Mouse (Mus musculus): ENCODE measurements around the gene Slc6a6. TPM values are rescaled to one million over a fixed set of nuclear protein-coding genes. Genes with fewer than 3 reads are reported as not detected.

Gene Slc6a6
- total and polyA plus RNA-seq, 2 experiments from 2014 or later, result 95.3 to 116 TPM

- Histone ChIP-seq H3K36me3 (replicated peaks; ENCODE audit: control insufficient read depth, insufficient read depth, low read length) (no peaks in the 10 kb centered on the region), H3K4me3 (ENCODE audit: low read depth, low read length) (no peak overlapping the region), H3K27me3 (ENCODE audit: control insufficient read depth, insufficient read depth, low read length) (no peaks in the 10 kb centered on the region), H3K9ac (replicated peaks; ENCODE audit: low read depth, low read length) (no peak overlapping the region), H3K4me1 (ENCODE audit: control insufficient read depth, insufficient read depth) (peaks cover 5% of the 10 kb centered on the region; the same call in 1 of the 2 replicates), H3K27ac (ENCODE audit: low read depth) (no peak overlapping the region), H3K9me3 (replicated peaks; ENCODE audit: control insufficient read depth, low read length) (no peaks in the 10 kb centered on the region), H3K4me2 (ENCODE audit: low read depth, low read length) (no peak overlapping the region)
- 65% methylated on average over 6 of the region's 6 CpGs for WGBS
- ATAC-seq (ENCODE audit: insufficient read depth, low read depth) (no peak), DNase-seq (ENCODE audit: low spot score) (no peak)
- TF ChIP-seq CTCF (IDR thresholded peaks at IDR 0.05; ENCODE audit: low read depth), result no peak
Measured at GRCm38 (mm10) chr6:91663616-91664015, 20.2 kb upstream of the Slc6a6 start.

- Histone ChIP-seq H3K36me3 (replicated peaks; ENCODE audit: control insufficient read depth, insufficient read depth, low read length) (no peaks in the 10 kb centered on the region), H3K9ac (replicated peaks; ENCODE audit: low read depth, low read length) (no peak overlapping the region), H3K9me3 (replicated peaks; ENCODE audit: control insufficient read depth, low read length) (no peaks in the 10 kb centered on the region), H3K27me3 (ENCODE audit: control insufficient read depth, insufficient read depth, low read length) (no peaks in the 10 kb centered on the region), H3K4me2 (ENCODE audit: low read depth, low read length) (no peak overlapping the region), H3K4me3 (ENCODE audit: low read depth, low read length) (no peak overlapping the region), H3K4me1 (ENCODE audit: control insufficient read depth, insufficient read depth) (peaks cover 1% of the 10 kb centered on the region; the same call in 1 of the 2 replicates), H3K27ac (ENCODE audit: low read depth) (no peak overlapping the region)
- DNase-seq (ENCODE audit: low spot score) (no peak), ATAC-seq (ENCODE audit: insufficient read depth, low read depth) (no peak)
- TF ChIP-seq EP300 (IDR thresholded peaks at IDR 0.05; ENCODE audit: low read depth) (no peak), CTCF (IDR thresholded peaks at IDR 0.05; ENCODE audit: low read depth) (no peak)
- 86% methylated on average over 6 of the region's 6 CpGs for WGBS
Measured at GRCm38 (mm10) chr6:91665267-91665666, 18.6 kb upstream of the Slc6a6 start.

DNA sequence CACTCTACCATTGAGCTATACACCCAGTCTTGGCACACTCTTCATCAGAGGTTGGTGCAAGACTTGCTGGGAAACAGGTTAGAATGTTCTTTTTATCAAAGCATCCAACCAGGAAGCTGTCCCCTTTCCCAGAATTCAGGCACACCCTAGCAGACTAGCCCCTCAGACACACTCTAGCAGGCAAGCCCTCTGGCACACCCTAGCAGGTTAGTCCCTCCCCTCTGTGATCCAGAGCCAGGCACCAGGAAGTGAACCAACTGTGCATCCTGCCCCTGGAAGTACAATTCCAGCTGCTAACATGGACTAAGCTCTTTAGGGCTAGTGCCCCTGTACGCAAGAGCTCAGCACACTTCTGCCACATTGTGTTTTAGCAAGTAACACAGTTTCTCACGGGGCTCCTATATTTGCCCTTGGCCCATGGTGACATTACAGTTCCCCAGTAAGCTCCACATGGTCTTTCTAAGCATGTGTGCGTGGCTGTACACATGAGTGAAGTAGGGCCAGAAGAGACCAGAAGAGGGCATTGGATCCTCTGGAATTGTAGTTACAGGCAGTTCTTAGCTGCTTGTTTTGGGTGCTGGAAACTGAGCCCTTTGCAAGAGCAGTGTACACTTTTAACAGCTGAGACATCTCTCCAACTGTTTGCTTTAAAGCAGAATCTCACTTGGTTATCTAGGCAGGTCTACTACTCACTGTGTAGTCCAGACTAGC lies 17.7 kb upstream of the Slc6a6 start:
- TF ChIP-seq CTCF (IDR thresholded peaks at IDR 0.05; ENCODE audit: low read depth) (no peak), EP300 (IDR thresholded peaks at IDR 0.05; ENCODE audit: low read depth) (no peak)
- H3K36me3 ChIP-seq (replicated peaks; ENCODE audit: control insufficient read depth, insufficient read depth, low read length), result no peaks in the 10 kb centered on the region
- H3K4me2 ChIP-seq (ENCODE audit: low read depth, low read length), result no peak overlapping the region
- ATAC-seq (ENCODE audit: insufficient read depth, low read depth), result no peak
- H3K9me3 ChIP-seq (replicated peaks; ENCODE audit: control insufficient read depth, low read length), result no peaks in the 10 kb centered on the region
- DNase-seq (ENCODE audit: low spot score), result no peak
- no peak overlapping the region for H3K9ac ChIP-seq (replicated peaks; ENCODE audit: low read depth, low read length)
- no peaks in the 10 kb centered on the region for H3K4me1 ChIP-seq (ENCODE audit: control insufficient read depth, insufficient read depth)
- no peaks in the 10 kb centered on the region for H3K27me3 ChIP-seq (ENCODE audit: control insufficient read depth, insufficient read depth, low read length)
- H3K27ac ChIP-seq (ENCODE audit: low read depth), result no peak overlapping the region
- no peak overlapping the region for H3K4me3 ChIP-seq (ENCODE audit: low read depth, low read length)
- 91% methylated on average over 3 of the region's 3 CpGs for WGBS

- ATAC-seq (ENCODE audit: insufficient read depth, low read depth) (no peak), DNase-seq (ENCODE audit: low spot score) (no peak)
- Histone ChIP-seq H3K4me2 (ENCODE audit: low read depth, low read length) (no peak overlapping the region), H3K36me3 (replicated peaks; ENCODE audit: control insufficient read depth, insufficient read depth, low read length) (no peaks in the 10 kb centered on the region), H3K9ac (replicated peaks; ENCODE audit: low read depth, low read length) (no peak overlapping the region), H3K4me1 (ENCODE audit: control insufficient read depth, insufficient read depth) (no peaks in the 10 kb centered on the region), H3K27me3 (ENCODE audit: control insufficient read depth, insufficient read depth, low read length) (no peaks in the 10 kb centered on the region), H3K27ac (ENCODE audit: low read depth) (no peak overlapping the region), H3K4me3 (ENCODE audit: low read depth, low read length) (no peak overlapping the region), H3K9me3 (replicated peaks; ENCODE audit: control insufficient read depth, low read length) (no peaks in the 10 kb centered on the region)
- WGBS, result 85% methylated on average over 4 of the region's 4 CpGs
- no peak for TF ChIP-seq EP300 (IDR thresholded peaks at IDR 0.05; ENCODE audit: low read depth)
- TF ChIP-seq CTCF (IDR thresholded peaks at IDR 0.05; ENCODE audit: low read depth), result no peak
Measured at GRCm38 (mm10) chr6:91667141-91667540, 16.7 kb upstream of the Slc6a6 start.

GRCm38 (mm10) chr6:91668276-91668675 lies 15.6 kb upstream of the Slc6a6 start:
- Histone ChIP-seq H3K4me1 (ENCODE audit: control insufficient read depth, insufficient read depth) (no peaks in the 10 kb centered on the region), H3K36me3 (replicated peaks; ENCODE audit: control insufficient read depth, insufficient read depth, low read length) (no peaks in the 10 kb centered on the region), H3K27me3 (ENCODE audit: control insufficient read depth, insufficient read depth, low read length) (no peaks in the 10 kb centered on the region), H3K4me3 (ENCODE audit: low read depth, low read length) (no peak overlapping the region), H3K27ac (ENCODE audit: low read depth) (no peak overlapping the region), H3K9ac (replicated peaks; ENCODE audit: low read depth, low read length) (no peak overlapping the region), H3K9me3 (replicated peaks; ENCODE audit: control insufficient read depth, low read length) (no peaks in the 10 kb centered on the region), H3K4me2 (ENCODE audit: low read depth, low read length) (no peak overlapping the region)
- DNase-seq (ENCODE audit: low spot score), result no peak
- 61% methylated on average over 5 of the region's 5 CpGs for WGBS
- ATAC-seq (ENCODE audit: insufficient read depth, low read depth), result no peak
- no peak for TF ChIP-seq EP300 (IDR thresholded peaks at IDR 0.05; ENCODE audit: low read depth)

GRCm38 (mm10) chr6:91669270-91669669 lies 14.6 kb upstream of the Slc6a6 start:
- H3K4me2 ChIP-seq (ENCODE audit: low read depth, low read length), result no peak overlapping the region
- H3K27ac ChIP-seq (ENCODE audit: low read depth), result no peak overlapping the region
- ATAC-seq (ENCODE audit: insufficient read depth, low read depth) (no peak), DNase-seq (ENCODE audit: low spot score) (no peak)
- TF ChIP-seq CTCF (IDR thresholded peaks at IDR 0.05; ENCODE audit: low read depth) (no peak), EP300 (IDR thresholded peaks at IDR 0.05; ENCODE audit: low read depth) (no peak)
- no peaks in the 10 kb centered on the region for H3K9me3 ChIP-seq (replicated peaks; ENCODE audit: control insufficient read depth, low read length)
- no peak overlapping the region for H3K4me3 ChIP-seq (ENCODE audit: low read depth, low read length)
- no peak overlapping the region for H3K9ac ChIP-seq (replicated peaks; ENCODE audit: low read depth, low read length)
- no peaks in the 10 kb centered on the region for H3K27me3 ChIP-seq (ENCODE audit: control insufficient read depth, insufficient read depth, low read length)
- no peaks in the 10 kb centered on the region for H3K36me3 ChIP-seq (replicated peaks; ENCODE audit: control insufficient read depth, insufficient read depth, low read length)
- 63% methylated on average over 4 of the region's 4 CpGs for WGBS
- H3K4me1 ChIP-seq (ENCODE audit: control insufficient read depth, insufficient read depth), result no peaks in the 10 kb centered on the region; the same call in 1 of the 2 replicates

Measured in heart, postnatal 0 days (tissue).